Mouse (Mus musculus) E14TG2a.4 (cell line): ENCODE measurements around the gene Atf7ip2.

ENCODE experiments used
- CTCF ChIP-seq: conservative IDR thresholded peaks from 2 replicates; pipeline ENCODE4 v1.5.1; 2014; ENCODE audit warnings: low read length
- POU5F1 ChIP-seq: IDR thresholded peaks from 2 replicates; pipeline ENCODE4 v1.6.1; 2014; ENCODE audit warnings: low read length, borderline replicate concordance

GRCm38 (mm10) chr16:10274465-10274864, 82.0 kb downstream of the Atf7ip2 start:
- TF ChIP-seq CTCF (peak; percentile 52), POU5F1 (no peak)
